Mouse (Mus musculus): ENCODE measurements around the gene Fam160b1. TPM values are rescaled to one million over a fixed set of nuclear protein-coding genes. Genes with fewer than 3 reads are reported as not detected.

Gene Fam160b1
- total RNA-seq, 2 experiments from 2014 or later, result 22.7 to 23.4 TPM

GRCm38 (mm10) chr19:57364942-57365673 is 4.6 kb downstream of the Fam160b1 start:
- DNase-seq (ENCODE audit: low spot score in 2 of 2), result no peak

GRCm38 (mm10) chr19:57366007-57366406 is 5.5 kb downstream of the Fam160b1 start:
- DNase-seq (ENCODE audit: low spot score in 2 of 2), result no peak

GRCm38 (mm10) chr19:57366626-57367025 is 6.1 kb downstream of the Fam160b1 start:
- DNase-seq (ENCODE audit: low spot score in 2 of 2), result no peak

GRCm38 (mm10) chr19:57367201-57367600 is 6.7 kb downstream of the Fam160b1 start:
- no peak for DNase-seq (ENCODE audit: low spot score in 2 of 2)

GRCm38 (mm10) chr19:57367849-57368387 is 7.4 kb downstream of the Fam160b1 start:
- no peak for DNase-seq (ENCODE audit: low spot score in 2 of 2)

- peak in 1 of 2 experiments; percentile 53 for DNase-seq (ENCODE audit: low spot score in 2 of 2)
These were observed 12.9 kb downstream of the Fam160b1 start for GRCm38 (mm10) chr19:57373276-57373811.

GRCm38 (mm10) chr19:57375161-57375560 is 14.7 kb downstream of the Fam160b1 start:
- no peak for DNase-seq (ENCODE audit: low spot score in 2 of 2)

GRCm38 (mm10) chr19:57375746-57376145 is 15.3 kb downstream of the Fam160b1 start:
- no peak for DNase-seq (ENCODE audit: low spot score in 2 of 2)

- no peak for DNase-seq (ENCODE audit: low spot score in 2 of 2)
These were observed 16.7 kb downstream of the Fam160b1 start for GRCm38 (mm10) chr19:57377043-57377703.

GRCm38 (mm10) chr19:57386176-57386693 is 25.8 kb downstream of the Fam160b1 start:
- no peak for DNase-seq (ENCODE audit: low spot score in 2 of 2)

- DNase-seq (ENCODE audit: low spot score in 2 of 2), result no peak
These were observed 31.1 kb downstream of the Fam160b1 start for GRCm38 (mm10) chr19:57391545-57391944.

GRCm38 (mm10) chr19:57393357-57393957 is 33.0 kb downstream of the Fam160b1 start:
- no peak for DNase-seq (ENCODE audit: low spot score in 2 of 2)

- DNase-seq (ENCODE audit: low spot score in 2 of 2), result no peak
These were observed 36.1 kb downstream of the Fam160b1 start for GRCm38 (mm10) chr19:57396609-57397008.

- DNase-seq (ENCODE audit: low spot score in 2 of 2), result no peak
These were observed 41.9 kb downstream of the Fam160b1 start for GRCm38 (mm10) chr19:57402364-57402763.

- DNase-seq (ENCODE audit: low spot score in 2 of 2), result peak in 1 of 2 experiments; percentile 72
These were observed 43.4 kb downstream of the Fam160b1 start for GRCm38 (mm10) chr19:57403700-57404501.

- peak in 1 of 2 experiments; percentile 13 for DNase-seq (ENCODE audit: low spot score in 2 of 2)
These were observed 44.0 kb downstream of the Fam160b1 start for GRCm38 (mm10) chr19:57404502-57404848.

- no peak for DNase-seq (ENCODE audit: low spot score in 2 of 2)
These were observed 47.5 kb downstream of the Fam160b1 start for GRCm38 (mm10) chr19:57407947-57408346.

GRCm38 (mm10) chr19:57411375-57412196 is 51.1 kb downstream of the Fam160b1 start:
- DNase-seq (ENCODE audit: low spot score in 2 of 2), result peak; percentile 21 to 49

GRCm38 (mm10) chr19:57413170-57413569 is 52.7 kb downstream of the Fam160b1 start:
- DNase-seq (ENCODE audit: low spot score in 2 of 2), result no peak

- no peak for DNase-seq (ENCODE audit: low spot score in 2 of 2)
These were observed 53.4 kb downstream of the Fam160b1 start for GRCm38 (mm10) chr19:57413918-57414317.

All from layer of hippocampus, adult 18-20 months (tissue).